ENCODE assay signal across 12 mouse cellular contexts in the genomic region with DNA sequence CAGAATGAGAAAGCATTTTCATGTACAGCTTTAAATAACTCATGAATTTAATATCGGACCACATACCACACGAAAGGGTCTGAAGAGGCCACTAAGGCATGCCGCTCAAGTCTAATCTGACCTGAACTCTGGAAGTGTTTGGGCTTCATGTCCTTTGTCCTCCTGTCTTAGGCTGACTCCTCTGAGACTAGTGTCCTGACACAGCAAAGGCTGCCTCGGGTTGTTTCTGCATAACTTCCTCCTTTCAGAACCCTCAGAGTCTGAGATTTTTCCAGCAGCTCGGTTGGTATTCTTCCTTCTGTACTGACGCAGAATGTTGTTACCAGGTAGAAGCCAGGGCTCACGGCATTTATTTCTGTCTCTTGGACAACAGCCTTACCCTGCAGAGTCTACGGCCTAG. TPM values are rescaled to one million over a fixed set of nuclear protein-coding genes. Genes with fewer than 3 reads are reported as not detected.
DNase-seq lines count a peak whose midpoint lies in the region; ATAC-seq lines count a peak whose summit lies in the region.
"Had no signal": no experiment of that assay in that cellular context is flagged by ENCODE, and none has a peak within 500 bp of the region (broad histone marks: within the 10 kb centered on the region; RNA-seq: fewer than 3 reads in every experiment).

No protein-coding gene starts in this region.

- H3K4me3 ChIP-seq in lung, embryonic 16.5 days (ENCODE audit: low read length), result no peak overlapping the region
- H3K4me3 ChIP-seq: hindbrain, embryonic 12.5 days; kidney, embryonic 15.5 days had no signal

- H3K36me3 ChIP-seq in lung, embryonic 16.5 days (ENCODE audit: control insufficient read depth, insufficient read depth, low read length), result no peaks in the 10 kb centered on the region
- H3K36me3 ChIP-seq in splenic B cell, adult 2 months (ENCODE audit: control insufficient read depth, insufficient read depth, low read length, poor library complexity, severe bottlenecking), result no peaks in the 10 kb centered on the region
- H3K36me3 ChIP-seq: hindbrain, embryonic 12.5 days; kidney, embryonic 15.5 days had no signal

- H3K4me2 ChIP-seq in lung, embryonic 16.5 days (ENCODE audit: low read depth, low read length), result no peak overlapping the region
- H3K4me2 ChIP-seq: hindbrain, embryonic 12.5 days; kidney, embryonic 15.5 days; lung, embryonic 14.5 days had no signal

- peak; percentile 41 for DNase-seq in CD4-positive, CD25-positive, alpha-beta regulatory T cell, adult 2 months (ENCODE audit: low read depth, low spot score)
- DNase-seq in lung, postnatal 14 days, result no peak
- peak; percentile 68 for DNase-seq in induced T-regulatory cell, adult 2 months (ENCODE audit: low read depth)
- peak; percentile 74 for DNase-seq in splenic B cell, adult 2 months (ENCODE audit: low read depth, low spot score)
- DNase-seq in right cerebral cortex, adult 18-20 months, result no peak
- DNase-seq: gastrocnemius, postnatal 10 days; lung, embryonic 14.5 days had no signal

- H3K27ac ChIP-seq in lung, embryonic 16.5 days (ENCODE audit: low read length), result 0 out of 2 replicates have a peak overlapping the region, but pooled peaks have one; percentile 30
- H3K27ac ChIP-seq: hindbrain, embryonic 12.5 days; kidney, embryonic 15.5 days had no signal

- H3K9ac ChIP-seq in lung, embryonic 16.5 days (ENCODE audit: low read length), result no peak overlapping the region
- H3K9ac ChIP-seq: hindbrain, embryonic 12.5 days; kidney, embryonic 15.5 days; lung, embryonic 14.5 days had no signal

- no peaks in the 10 kb centered on the region for H3K9me3 ChIP-seq in lung, embryonic 16.5 days (ENCODE audit: control insufficient read depth, low read length)
- H3K9me3 ChIP-seq: hindbrain, embryonic 12.5 days; kidney, embryonic 15.5 days had no signal

- no peaks in the 10 kb centered on the region for H3K27me3 ChIP-seq in lung, embryonic 16.5 days (ENCODE audit: control insufficient read depth, insufficient read depth, low read depth, low read length)
- no peaks in the 10 kb centered on the region for H3K27me3 ChIP-seq in splenic B cell, adult 2 months (ENCODE audit: control insufficient read depth, insufficient read depth, low read length, poor library complexity, severe bottlenecking)
- H3K27me3 ChIP-seq: hindbrain, embryonic 12.5 days; kidney, embryonic 15.5 days had no signal

- peaks cover 15% of the 10 kb centered on the region for H3K4me1 ChIP-seq in lung, embryonic 16.5 days (replicated peaks; ENCODE audit: control insufficient read depth, insufficient read depth, low read length)
- H3K4me1 ChIP-seq: hindbrain, embryonic 12.5 days; kidney, embryonic 15.5 days had no signal

- no peak for ATAC-seq in CD4-positive, CD25-positive, alpha-beta regulatory T cell, adult 4 months
- no peak for ATAC-seq in lung, embryonic 16.5 days (ENCODE audit: low read depth)
- no peak for ATAC-seq in frontal cortex, adult (ENCODE audit: low TSS enrichment)

- WGBS in lung, embryonic 16.5 days, result 63% methylated on average over 8 of the region's 8 CpGs

RNA-seq across cellular contexts. Expression of gene Unc50, which starts 44.1 kb away (rescaled TPM):
- 10 to 100 TPM; 63.3 to 63.4 TPM for polyA plus RNA-seq in CD4-positive, CD25-positive, alpha-beta regulatory T cell, adult 4 months (2017; shearing (Covaris generic))
- polyA plus RNA-seq in lung, embryonic 16.5 days (2015; fragmentation: Nextera tagmentation; extraction: Ambion mirVana), result 131 and 133 TPM in 2 replicates

RNA-seq across cellular contexts. Expression of gene Coa5, which starts 44.1 kb away (rescaled TPM):
- 10 to 100 TPM; 53.3 to 59.3 TPM for polyA plus RNA-seq in CD4-positive, CD25-positive, alpha-beta regulatory T cell, adult 4 months (2017; shearing (Covaris generic))
- polyA plus RNA-seq in lung, embryonic 16.5 days (2015; fragmentation: Nextera tagmentation; extraction: Ambion mirVana), result 40.1 and 43.2 TPM in 2 replicates

Comparison
In these comparisons a context has a peak if more than half of its experiments do, and no peak if none do; other contexts are left out.
1. DNase-seq: peak in CD4-positive, CD25-positive, alpha-beta regulatory T cell, adult 2 months (single experiment), induced T-regulatory cell, adult 2 months (single experiment) and splenic B cell, adult 2 months (single experiment); none in lung, postnatal 14 days (single experiment) and right cerebral cortex, adult 18-20 months (single experiment).